Mouse (Mus musculus): ENCODE data around the gene Katnbl1. TPM values are rescaled to one million over a fixed set of nuclear protein-coding genes. Genes with fewer than 3 reads are reported as not detected.

Katnbl1 gene
- polyA plus RNA-seq, 1 experiment = 9.0 TPM

DNA sequence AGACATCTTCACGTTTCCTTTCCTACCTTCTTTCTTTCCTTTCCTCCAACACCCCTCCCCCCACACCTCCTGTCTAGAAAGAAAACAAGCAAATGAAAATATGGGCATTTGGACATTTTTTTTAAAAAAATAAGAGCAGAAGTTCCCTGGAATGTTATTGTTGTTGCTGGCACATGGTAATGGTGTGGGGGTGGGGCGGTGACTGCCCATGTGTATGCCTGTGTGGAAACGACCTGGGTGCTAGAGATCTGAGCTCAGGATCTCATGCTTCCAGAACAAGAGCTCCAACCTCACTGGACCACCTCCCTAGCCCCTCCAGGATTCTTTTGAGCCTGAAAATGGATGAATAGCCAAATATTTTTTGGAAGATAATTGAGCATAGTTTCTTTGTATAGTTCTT, 37.9 kb upstream of the Katnbl1 start:
- H3K4me3 ChIP-seq = no peak overlapping the region
- no peaks in the 10 kb centered on the region for H3K79me2 ChIP-seq (ENCODE audit: control insufficient read depth, insufficient read depth)
- no peak overlapping the region for H3K4me2 ChIP-seq (ENCODE audit: low read depth)
- TF ChIP-seq MYOG (IDR thresholded peaks at IDR 0.05; ENCODE audit: control insufficient read depth in 1 of 3, insufficient read depth in 1 of 3, insufficient read length in 2 of 3, low read depth in 2 of 3) (no peak), CEBPB (IDR thresholded peaks at IDR 0.05; ENCODE audit: insufficient read depth, poor library complexity, severe bottlenecking) (no peak), TCF12 (IDR thresholded peaks at IDR 0.05; ENCODE audit: insufficient read depth, poor library complexity, severe bottlenecking) (no peak), TCF3 (IDR thresholded peaks at IDR 0.05; ENCODE audit: insufficient read length, low read depth) (no peak), MAX (IDR thresholded peaks at IDR 0.05; ENCODE audit: low read depth) (no peak), USF1 (IDR thresholded peaks at IDR 0.05; ENCODE audit: low read depth) (no peak), MYOD1 (IDR thresholded peaks at IDR 0.05; ENCODE audit: control insufficient read depth in 1 of 3, insufficient read length in 2 of 3, low read depth in 2 of 3) (no peak), POLR2A (IDR thresholded peaks at IDR 0.05; ENCODE audit: insufficient read length, low read depth) (no peak), SRF (IDR thresholded peaks at IDR 0.05; ENCODE audit: control insufficient read depth, insufficient read length, low read depth) (no peak), E2F4 (IDR thresholded peaks at IDR 0.05; ENCODE audit: insufficient read depth) (no peak), REST (IDR thresholded peaks at IDR 0.05; ENCODE audit: insufficient read depth, insufficient read length) (no peak), POLR2AphosphoS2 (IDR thresholded peaks at IDR 0.05; ENCODE audit: insufficient read length, low read depth) (no peak)
- no peaks in the 10 kb centered on the region for H3K27me3 ChIP-seq (ENCODE audit: control insufficient read depth, insufficient read depth, insufficient read length)
- H3K36me3 ChIP-seq (ENCODE audit: control insufficient read depth, insufficient read depth) = peaks cover 19% of the 10 kb centered on the region
- H3ac ChIP-seq (ENCODE audit: control insufficient read depth, insufficient read length) = no peak overlapping the region

- H3K4me3 ChIP-seq = no peak overlapping the region
- H3K27me3 ChIP-seq (ENCODE audit: control insufficient read depth, insufficient read depth, insufficient read length) = no peaks in the 10 kb centered on the region
- H3K79me2 ChIP-seq (ENCODE audit: control insufficient read depth, insufficient read depth) = no peaks in the 10 kb centered on the region
- no peak overlapping the region for H3K4me2 ChIP-seq (ENCODE audit: low read depth)
- no peak overlapping the region for H3ac ChIP-seq (ENCODE audit: control insufficient read depth, insufficient read length)
- H3K36me3 ChIP-seq (ENCODE audit: control insufficient read depth, insufficient read depth) = peaks cover 20% of the 10 kb centered on the region
- TF ChIP-seq CEBPB (IDR thresholded peaks at IDR 0.05; ENCODE audit: insufficient read depth, poor library complexity, severe bottlenecking) = no peak
- no peak for TF ChIP-seq E2F4 (IDR thresholded peaks at IDR 0.05; ENCODE audit: insufficient read depth)
Observed at GRCm38 (mm10) chr2:112348246-112348645, 30.8 kb upstream of the Katnbl1 start.

DNA sequence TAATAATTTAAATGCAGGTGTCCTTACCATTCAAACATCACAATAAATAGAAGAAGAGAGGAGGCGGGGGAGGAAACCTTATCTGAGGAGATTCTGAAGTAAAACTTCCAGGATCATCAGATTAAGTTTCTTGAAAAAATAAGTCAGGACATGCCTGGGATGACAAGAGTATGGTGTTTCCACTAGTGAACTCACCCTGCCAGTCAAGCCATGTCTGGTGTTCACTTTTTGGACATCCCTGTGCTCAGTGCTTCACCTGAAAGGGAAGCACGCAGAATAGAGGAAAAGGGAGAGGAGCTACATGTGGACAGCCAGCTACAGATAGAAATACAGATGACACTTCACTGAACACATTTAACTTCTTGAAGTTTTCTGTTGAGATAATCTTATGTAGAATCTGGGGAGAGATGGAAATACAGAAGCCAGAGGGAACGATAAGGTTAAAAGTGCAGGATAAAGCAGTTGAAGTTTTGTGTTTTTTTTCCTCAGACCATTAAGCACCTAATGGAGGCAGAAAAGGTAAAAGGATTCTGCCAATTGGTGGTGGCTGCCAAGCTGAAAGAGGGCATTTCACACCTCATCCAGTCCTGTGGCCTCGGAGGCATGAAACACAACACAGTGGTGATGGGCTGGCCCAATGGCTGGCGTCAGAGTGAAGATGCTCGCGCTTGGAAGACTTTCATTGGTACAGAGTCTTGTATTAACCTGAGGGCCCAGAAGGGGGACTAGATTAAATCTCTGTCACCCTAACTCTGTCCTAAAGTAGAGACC, 25.1 kb upstream of the Katnbl1 start:
- Histone ChIP-seq H3ac (ENCODE audit: control insufficient read depth, insufficient read length) (no peak overlapping the region), H3K4me3 (no peak overlapping the region), H3K4me2 (ENCODE audit: low read depth) (no peak overlapping the region), H3K27me3 (ENCODE audit: control insufficient read depth, insufficient read depth, insufficient read length) (no peaks in the 10 kb centered on the region), H3K36me3 (ENCODE audit: control insufficient read depth, insufficient read depth) (peaks cover 23% of the 10 kb centered on the region), H3K79me2 (ENCODE audit: control insufficient read depth, insufficient read depth) (no peaks in the 10 kb centered on the region)
- TF ChIP-seq MYOD1 (IDR thresholded peaks at IDR 0.05; ENCODE audit: control insufficient read depth in 1 of 3, insufficient read length in 2 of 3, low read depth in 2 of 3) = no peak
- TF ChIP-seq MAX (IDR thresholded peaks at IDR 0.05; ENCODE audit: low read depth) = no peak
- no peak for TF ChIP-seq POLR2AphosphoS2 (IDR thresholded peaks at IDR 0.05; ENCODE audit: insufficient read length, low read depth)
- no peak for TF ChIP-seq MYOG (IDR thresholded peaks at IDR 0.05; ENCODE audit: control insufficient read depth in 1 of 3, insufficient read depth in 1 of 3, insufficient read length in 2 of 3, low read depth in 2 of 3)
- TF ChIP-seq E2F4 (IDR thresholded peaks at IDR 0.05; ENCODE audit: insufficient read depth) = no peak
- no peak for TF ChIP-seq SRF (IDR thresholded peaks at IDR 0.05; ENCODE audit: control insufficient read depth, insufficient read length, low read depth)
- TF ChIP-seq CEBPB (IDR thresholded peaks at IDR 0.05; ENCODE audit: insufficient read depth, poor library complexity, severe bottlenecking) = no peak
- no peak for TF ChIP-seq USF1 (IDR thresholded peaks at IDR 0.05; ENCODE audit: low read depth)
- TF ChIP-seq POLR2A (IDR thresholded peaks at IDR 0.05; ENCODE audit: insufficient read length, low read depth) = no peak
- TF ChIP-seq TCF3 (IDR thresholded peaks at IDR 0.05; ENCODE audit: insufficient read length, low read depth) = no peak
- TF ChIP-seq REST (IDR thresholded peaks at IDR 0.05; ENCODE audit: insufficient read depth, insufficient read length) = no peak
- no peak for TF ChIP-seq TCF12 (IDR thresholded peaks at IDR 0.05; ENCODE audit: insufficient read depth, poor library complexity, severe bottlenecking)

DNA sequence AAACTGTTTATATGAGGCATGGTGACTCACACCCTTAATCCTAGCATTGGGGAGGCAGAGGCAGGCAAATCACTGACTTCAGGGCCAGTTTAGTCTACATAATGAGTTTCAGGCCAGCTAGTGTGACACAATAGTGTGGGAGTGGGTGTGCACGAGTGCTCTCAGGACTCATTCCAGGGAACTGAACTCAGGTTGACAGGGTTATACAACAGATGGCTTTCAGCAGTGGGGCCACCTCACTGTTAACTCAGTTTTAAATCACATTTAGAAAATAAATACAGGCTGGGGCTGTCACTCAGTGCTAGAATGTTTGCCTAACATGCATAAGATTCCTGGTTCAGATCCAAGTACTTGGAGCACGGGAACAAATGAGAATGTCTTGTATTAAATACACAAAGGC, 19.4 kb upstream of the Katnbl1 start:
- no peaks in the 10 kb centered on the region for H3K27me3 ChIP-seq (ENCODE audit: control insufficient read depth, insufficient read depth, insufficient read length)
- no peak overlapping the region for H3ac ChIP-seq (ENCODE audit: control insufficient read depth, insufficient read length)
- H3K4me2 ChIP-seq (ENCODE audit: low read depth) = no peak overlapping the region
- H3K79me2 ChIP-seq (ENCODE audit: control insufficient read depth, insufficient read depth) = no peaks in the 10 kb centered on the region
- H3K36me3 ChIP-seq (ENCODE audit: control insufficient read depth, insufficient read depth) = peaks cover 46% of the 10 kb centered on the region
- no peak overlapping the region for H3K4me3 ChIP-seq
- TF ChIP-seq TCF12 (IDR thresholded peaks at IDR 0.05; ENCODE audit: insufficient read depth, poor library complexity, severe bottlenecking) (no peak), MYOD1 (IDR thresholded peaks at IDR 0.05; ENCODE audit: control insufficient read depth in 1 of 3, insufficient read length in 2 of 3, low read depth in 2 of 3) (peak; percentile 25 to 87 (median 83))

- Histone ChIP-seq H3ac (ENCODE audit: control insufficient read depth, insufficient read length) (no peak overlapping the region), H3K79me2 (ENCODE audit: control insufficient read depth, insufficient read depth) (no peaks in the 10 kb centered on the region), H3K36me3 (ENCODE audit: control insufficient read depth, insufficient read depth) (peaks cover 46% of the 10 kb centered on the region), H3K4me2 (ENCODE audit: low read depth) (peak overlapping the region; percentile 31), H3K4me3 (no peak overlapping the region), H3K27me3 (ENCODE audit: control insufficient read depth, insufficient read depth, insufficient read length) (no peaks in the 10 kb centered on the region)
- TF ChIP-seq CEBPB (IDR thresholded peaks at IDR 0.05; ENCODE audit: insufficient read depth, poor library complexity, severe bottlenecking) = no peak
- no peak for TF ChIP-seq MYOG (IDR thresholded peaks at IDR 0.05; ENCODE audit: control insufficient read depth in 1 of 3, insufficient read depth in 1 of 3, insufficient read length in 2 of 3, low read depth in 2 of 3)
- TF ChIP-seq POLR2A (IDR thresholded peaks at IDR 0.05; ENCODE audit: insufficient read length, low read depth) = no peak
- TF ChIP-seq SRF (IDR thresholded peaks at IDR 0.05; ENCODE audit: control insufficient read depth, insufficient read length, low read depth) = no peak
- no peak for TF ChIP-seq POLR2AphosphoS2 (IDR thresholded peaks at IDR 0.05; ENCODE audit: insufficient read length, low read depth)
- TF ChIP-seq MYOD1 (IDR thresholded peaks at IDR 0.05; ENCODE audit: control insufficient read depth in 1 of 3, insufficient read length in 2 of 3, low read depth in 2 of 3) = no peak
- no peak for TF ChIP-seq TCF12 (IDR thresholded peaks at IDR 0.05; ENCODE audit: insufficient read depth, poor library complexity, severe bottlenecking)
- TF ChIP-seq USF1 (IDR thresholded peaks at IDR 0.05; ENCODE audit: low read depth) = no peak
- TF ChIP-seq E2F4 (IDR thresholded peaks at IDR 0.05; ENCODE audit: insufficient read depth) = no peak
- no peak for TF ChIP-seq REST (IDR thresholded peaks at IDR 0.05; ENCODE audit: insufficient read depth, insufficient read length)
- TF ChIP-seq MAX (IDR thresholded peaks at IDR 0.05; ENCODE audit: low read depth) = no peak
- no peak for TF ChIP-seq TCF3 (IDR thresholded peaks at IDR 0.05; ENCODE audit: insufficient read length, low read depth)
Observed at GRCm38 (mm10) chr2:112360012-112360780, 18.8 kb upstream of the Katnbl1 start.
